Mouse (Mus musculus) neural tube, embryonic 10.5 days (tissue): ENCODE data around the gene Gm10717.
"Not testable (repeated sequence)": the region's sequence is repeated elsewhere in the genome, so short reads cannot be mapped to it uniquely, and the experiment has no call there.

Source experiments
- DNase-seq: peaks from one replicate; pipeline ENCODE4 v3.0.0-alpha.2; 2017; ENCODE audit warnings: low spot score; ENCODE audit errors: extremely low spot score

The Gm10717 gene

GRCm38 (mm10) chr9:3023985-3024648 is 1.1 kb upstream of the Gm10717 start:
- DNase-seq = not testable (repeated sequence)

DNA sequence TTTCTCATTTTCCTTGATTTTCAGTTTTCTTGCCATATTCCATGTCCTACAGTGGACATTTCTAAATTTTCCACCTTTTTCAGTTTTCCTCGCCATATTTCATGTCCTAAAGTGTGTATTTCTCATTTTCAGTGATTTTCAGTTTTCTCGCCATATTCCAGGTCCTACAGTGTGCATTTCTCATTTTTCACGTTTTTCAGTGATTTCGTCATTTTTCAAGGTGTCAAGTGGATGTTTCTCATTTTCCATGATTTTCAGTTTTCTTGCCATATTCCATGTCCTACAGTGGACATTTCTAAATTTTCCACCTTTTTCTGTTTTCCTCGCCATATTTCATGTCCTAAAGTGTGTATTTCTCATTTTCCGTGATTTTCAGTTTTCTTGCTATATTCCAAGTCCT is 436 bp downstream of the Gm10717 start:
- DNase-seq = not testable (repeated sequence)

DNA sequence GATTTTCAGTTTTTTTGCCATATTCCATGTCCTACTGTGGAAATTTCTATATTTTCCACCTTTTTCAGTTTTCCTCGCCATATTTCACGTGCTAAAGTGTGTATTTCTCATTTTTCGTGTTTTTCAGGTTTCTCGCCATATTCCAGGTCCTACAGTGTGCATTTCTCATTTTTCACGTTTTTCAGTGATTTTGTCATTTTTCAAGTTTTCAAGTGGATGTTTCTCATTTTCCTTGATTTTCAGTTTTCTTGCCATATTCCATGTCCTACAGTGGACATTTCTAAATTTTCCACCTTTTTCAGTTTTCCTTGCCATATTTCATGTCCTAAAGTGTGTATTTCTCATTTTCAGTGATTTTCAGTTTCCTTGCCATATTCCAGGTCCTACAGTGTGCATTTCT is 919 bp downstream of the Gm10717 start:
- DNase-seq = not testable (repeated sequence)

- DNase-seq = not testable (repeated sequence)
Measured at GRCm38 (mm10) chr9:3026741-3027140, 1.5 kb downstream of the Gm10717 start.

GRCm38 (mm10) chr9:3027200-3027599 is 2.0 kb downstream of the Gm10717 start:
- peak; percentile 75 for DNase-seq

DNA sequence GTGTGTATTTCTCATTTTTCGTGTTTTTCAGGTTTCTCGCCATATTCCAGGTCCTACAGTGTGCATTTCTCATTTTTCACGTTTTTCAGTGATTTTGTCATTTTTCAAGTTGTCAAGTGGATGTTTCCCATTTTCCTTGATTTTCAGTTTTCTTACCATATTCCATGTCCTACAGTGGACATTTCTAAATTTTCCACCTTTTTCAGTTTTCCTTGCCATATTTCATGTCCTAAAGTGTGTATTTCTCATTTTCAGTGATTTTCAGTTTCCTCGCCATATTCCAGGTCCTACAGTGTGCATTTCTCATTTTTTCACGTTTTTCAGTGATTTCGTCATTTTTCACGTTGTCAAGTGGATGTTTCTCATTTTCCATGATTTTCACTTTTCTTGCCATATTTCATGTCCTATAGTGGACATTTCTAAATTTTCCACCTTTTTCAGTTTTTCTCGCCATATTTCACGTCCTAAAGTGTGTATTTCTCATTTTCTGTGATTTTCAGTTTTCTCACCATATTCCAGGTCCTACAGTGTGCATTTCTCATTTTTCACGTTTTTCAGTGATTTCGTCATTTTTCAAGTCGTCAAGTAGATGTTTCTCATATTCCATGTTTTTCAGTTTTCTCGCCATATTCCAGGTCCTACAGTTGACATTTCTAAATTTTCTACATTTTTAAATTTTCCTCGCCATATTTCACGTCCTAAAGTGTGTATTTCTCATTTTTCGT is 4.2 kb downstream of the Gm10717 start:
- DNase-seq = not testable (repeated sequence)

DNA sequence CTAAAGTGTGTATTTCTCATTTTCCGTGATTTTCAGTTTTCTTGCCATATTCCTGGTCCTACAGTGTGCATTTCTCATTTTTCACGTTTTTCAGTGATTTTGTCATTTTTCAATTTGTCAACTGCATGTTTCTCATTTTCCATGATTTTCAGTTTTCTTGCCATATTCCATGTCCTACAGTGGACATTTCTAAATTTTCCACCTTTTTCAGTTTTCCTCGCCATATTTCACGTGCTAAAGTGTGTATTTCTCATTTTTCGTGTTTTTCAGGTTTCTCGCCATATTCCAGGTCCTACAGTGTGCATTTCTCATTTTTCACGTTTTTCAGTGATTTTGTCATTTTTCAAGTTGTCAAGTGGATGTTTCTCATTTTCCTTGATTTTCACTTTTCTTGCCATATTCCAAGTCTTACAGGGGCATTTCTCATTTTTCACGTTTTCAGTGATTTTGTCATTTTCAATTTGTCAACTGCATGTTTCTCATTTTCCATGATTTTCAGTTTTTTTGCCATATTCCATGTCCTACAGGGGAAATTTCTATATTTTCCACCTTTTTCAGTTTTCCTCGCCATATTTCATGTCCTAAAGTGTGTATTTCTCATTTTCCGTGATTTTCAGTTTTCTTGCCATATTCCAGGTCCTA is 5.6 kb downstream of the Gm10717 start:
- DNase-seq = peak; percentile 99

DNA sequence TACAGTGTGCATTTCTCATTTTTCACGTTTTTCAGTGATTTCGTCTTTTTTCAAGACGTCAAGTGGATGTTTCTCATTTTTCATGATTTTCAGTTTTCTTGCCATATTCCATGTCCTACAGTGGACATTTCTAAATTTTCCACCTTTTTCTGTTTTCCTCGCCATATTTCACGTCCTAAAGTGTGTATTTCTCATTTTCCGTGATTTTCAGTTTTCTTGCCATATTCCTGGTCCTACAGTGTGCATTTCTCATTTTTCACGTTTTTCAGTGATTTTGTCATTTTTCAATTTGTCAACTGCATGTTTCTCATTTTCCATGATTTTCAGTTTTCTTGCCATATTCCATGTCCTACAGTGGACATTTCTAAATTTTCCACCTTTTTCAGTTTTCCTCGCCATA is 9.1 kb downstream of the Gm10717 start, which contains the start of gene Gm17535:
Gene Gm17535 (plus strand): TSS at position 301 of the 400 bp plus-strand sequence.
- not testable (repeated sequence) for DNase-seq

DNA sequence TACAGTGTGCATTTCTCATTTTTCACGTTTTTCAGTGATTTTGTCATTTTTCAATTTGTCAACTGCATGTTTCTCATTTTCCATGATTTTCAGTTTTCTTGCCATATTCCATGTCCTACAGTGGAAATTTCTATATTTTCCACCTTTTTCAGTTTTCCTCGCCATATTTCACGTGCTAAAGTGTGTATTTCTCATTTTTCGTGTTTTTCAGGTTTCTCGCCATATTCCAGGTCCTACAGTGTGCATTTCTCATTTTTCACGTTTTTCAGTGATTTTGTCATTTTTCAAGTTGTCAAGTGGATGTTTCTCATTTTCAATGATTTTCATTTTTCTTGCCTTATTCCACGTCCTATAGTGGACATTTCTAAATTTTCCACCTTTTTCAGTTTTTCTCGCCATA is 11.4 kb downstream of the Gm10717 start, which contains the start of gene Gm10715:
Gene Gm10715 (plus strand): TSS at position 301 of the 400 bp plus-strand sequence.
- DNase-seq = not testable (repeated sequence)

GRCm38 (mm10) chr9:3038161-3038560 is 12.9 kb downstream of the Gm10717 start:
- DNase-seq = peak; percentile 13
